Mouse (Mus musculus) neural tube, embryonic 13.5 days (tissue): Measurements from ENCODE around the gene Tekt1. TPM values are rescaled to one million over a fixed set of nuclear protein-coding genes. Genes with fewer than 3 reads are reported as not detected.

ENCODE experiments used
- ATAC-seq: fragments of 200-750 bp; cut with Nextera tagmentation; 2 replicates; pipeline ENCODE4 v1.8.0; 2017; ENCODE audit warnings: low read depth, mild to moderate bottlenecking, moderate TSS enrichment, moderate library complexity
- H3K27ac ChIP-seq: fragments of 300-500 bp; sonication (generic); replicated peaks from 2 replicates; pipeline ENCODE4 v1.5.1; 2015; ENCODE audit warnings: moderate library complexity, mild to moderate bottlenecking, inconsistent platforms
- H3K27me3 ChIP-seq: fragments of 300-500 bp; sonication (generic); 2 replicates; pipeline ENCODE4 v1.6.1; 2015; ENCODE audit warnings: mild to moderate bottlenecking, inconsistent platforms
- H3K36me3 ChIP-seq: fragments of 300-500 bp; sonication (generic); 2 replicates; pipeline ENCODE4 v1.6.1; 2015; ENCODE audit warnings: mild to moderate bottlenecking, inconsistent platforms
- H3K4me1 ChIP-seq: fragments of 300-500 bp; sonication (generic); replicated peaks from 2 replicates; pipeline ENCODE4 v1.6.1; 2015; ENCODE audit warnings: inconsistent platforms
- H3K4me2 ChIP-seq: fragments of 300-500 bp; sonication (generic); 2 replicates; pipeline ENCODE4 v1.6.1; 2015; ENCODE audit warnings: inconsistent platforms, mild to moderate bottlenecking, moderate library complexity
- H3K4me3 ChIP-seq: fragments of 300-500 bp; sonication (generic); 2 replicates; pipeline ENCODE4 v1.5.1; 2015; ENCODE audit warnings: mild to moderate bottlenecking, inconsistent platforms
- H3K9ac ChIP-seq: fragments of 300-500 bp; sonication (generic); 2 replicates; pipeline ENCODE4 v1.6.1; 2015; ENCODE audit warnings: moderate library complexity, mild to moderate bottlenecking, inconsistent platforms
- H3K9me3 ChIP-seq: fragments of 300-500 bp; sonication (generic); 2 replicates; pipeline ENCODE4 v1.6.1; 2016; ENCODE audit warnings: inconsistent platforms
- WGBS: fragments of 180-500 bp; shearing (Covaris S2); methylation state at CpG from one replicate; pipeline ENCODE4 v1.1.7; 2015; 5-methylcytosine and 5-hydroxymethylcytosine counted together
- polyA plus RNA-seq: library from polyadenylated mRNA; unstranded; fragments of >200 nt; fragmentation: Nextera tagmentation; extraction: Ambion mirVana; gene quantifications from 2 replicates; pipeline ENCODE4 v1.2.1, GENCODE M21; 2015

The Tekt1 gene
- polyA plus RNA-seq, 1 experiment from 2014 or later, result 7.0 TPM

DNA sequence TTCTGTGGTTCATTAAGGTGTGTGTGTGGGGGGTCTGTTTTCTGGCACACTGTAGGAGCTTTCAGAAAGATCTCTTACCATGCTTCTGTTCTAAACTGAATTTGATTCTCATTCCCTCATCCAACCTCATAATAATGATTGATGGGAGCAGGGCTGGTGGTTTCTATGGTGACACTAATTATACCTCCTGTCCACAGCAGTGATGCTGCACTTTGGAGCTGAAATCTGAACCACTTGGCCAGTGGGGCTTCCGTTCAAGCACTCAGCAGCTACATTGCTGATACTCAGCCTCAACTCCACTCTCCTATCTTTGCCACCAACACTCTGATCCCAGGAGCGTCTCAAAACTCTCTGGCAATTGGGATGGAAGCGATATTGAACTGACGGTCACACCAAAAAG lies 17.1 kb upstream of the Tekt1 start:
- no peak overlapping the region for H3K4me3 ChIP-seq
- H3K27me3 ChIP-seq, result no peaks in the 10 kb centered on the region
- 76% methylated on average over 4 of the region's 4 CpGs for WGBS
- no peaks in the 10 kb centered on the region for H3K36me3 ChIP-seq
- no peak overlapping the region for H3K27ac ChIP-seq
- ATAC-seq, result no peak
- H3K4me1 ChIP-seq, result peaks cover 4% of the 10 kb centered on the region; the same call in 1 of the 2 replicates
- no peaks in the 10 kb centered on the region for H3K9me3 ChIP-seq
- no peak overlapping the region for H3K9ac ChIP-seq
- H3K4me2 ChIP-seq, result no peak overlapping the region

- Histone ChIP-seq H3K27me3 (no peaks in the 10 kb centered on the region), H3K9me3 (no peaks in the 10 kb centered on the region), H3K4me2 (no peak overlapping the region), H3K27ac (no peak overlapping the region), H3K9ac (no peak overlapping the region), H3K4me3 (no peak overlapping the region), H3K4me1 (peaks cover 4% of the 10 kb centered on the region; the same call in 1 of the 2 replicates), H3K36me3 (no peaks in the 10 kb centered on the region)
- no peak for ATAC-seq
- 79% methylated on average over 7 of the region's 7 CpGs for WGBS
Measured at GRCm38 (mm10) chr11:72378222-72378621, 16.0 kb upstream of the Tekt1 start.

GRCm38 (mm10) chr11:72376562-72376961 lies 14.3 kb upstream of the Tekt1 start:
- 88% methylated on average over 2 of the region's 2 CpGs for WGBS
- Histone ChIP-seq H3K4me1 (peaks cover 4% of the 10 kb centered on the region; the same call in 1 of the 2 replicates), H3K27ac (no peak overlapping the region), H3K9me3 (no peaks in the 10 kb centered on the region), H3K4me2 (no peak overlapping the region), H3K27me3 (no peaks in the 10 kb centered on the region), H3K4me3 (no peak overlapping the region), H3K36me3 (no peaks in the 10 kb centered on the region), H3K9ac (no peak overlapping the region)
- no peak for ATAC-seq

- no peaks in the 10 kb centered on the region for H3K27me3 ChIP-seq
Measured at GRCm38 (mm10) chr11:72369904-72370672, 7.8 kb upstream of the Tekt1 start.

DNA sequence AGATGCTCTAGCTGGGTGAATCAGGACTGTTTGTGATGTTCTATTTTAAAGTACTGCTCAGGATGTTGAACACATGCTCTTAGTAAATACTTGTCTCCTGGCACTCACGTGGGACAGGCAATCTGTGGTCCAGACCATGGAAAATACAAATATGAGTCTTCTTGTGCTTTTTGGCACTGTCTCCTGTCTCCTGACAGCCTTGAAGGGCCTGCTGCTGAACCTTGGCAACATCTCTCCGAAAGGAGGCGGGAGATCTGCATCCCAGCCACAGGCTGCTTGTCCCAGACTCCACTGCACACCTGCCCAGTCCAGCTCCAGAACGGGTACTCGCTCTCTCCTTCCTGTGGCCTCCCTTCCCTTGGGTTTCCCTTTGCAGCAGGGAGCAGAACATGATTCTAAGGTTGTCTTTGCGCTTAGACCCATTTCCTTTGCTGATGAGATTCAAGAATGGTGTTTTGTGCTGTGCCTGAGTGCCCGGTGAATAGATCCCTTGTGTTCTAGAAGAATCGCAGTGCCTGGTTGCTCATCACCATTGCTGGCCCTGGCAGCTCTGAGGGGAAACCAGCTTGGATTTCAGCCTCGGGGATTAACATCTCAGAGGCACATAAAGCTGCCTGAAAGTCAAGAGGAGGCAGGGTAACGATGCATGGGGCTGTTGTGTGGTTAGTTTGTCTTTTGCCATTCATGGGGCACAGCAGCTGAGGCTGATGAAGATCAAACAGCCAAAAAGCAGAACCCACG lies 5.9 kb upstream of the Tekt1 start:
- no peaks in the 10 kb centered on the region for H3K9me3 ChIP-seq
- 64% methylated on average over 11 of the region's 11 CpGs for WGBS
- no peaks in the 10 kb centered on the region for H3K27me3 ChIP-seq
- no peak for ATAC-seq
- no peak overlapping the region for H3K4me2 ChIP-seq
- no peak overlapping the region for H3K9ac ChIP-seq
- no peaks in the 10 kb centered on the region for H3K4me1 ChIP-seq
- no peak overlapping the region for H3K27ac ChIP-seq
- no peaks in the 10 kb centered on the region for H3K36me3 ChIP-seq
- no peak overlapping the region for H3K4me3 ChIP-seq

More at GRCm38 (mm10) chr11:72369904-72370672, 7.8 kb upstream of the Tekt1 start:
- no peaks in the 10 kb centered on the region for H3K9me3 ChIP-seq
- H3K4me2 ChIP-seq, result no peak overlapping the region
- H3K9ac ChIP-seq, result no peak overlapping the region
- WGBS, result 45% methylated on average over 12 of the region's 12 CpGs
- H3K36me3 ChIP-seq, result no peaks in the 10 kb centered on the region
- no peaks in the 10 kb centered on the region for H3K4me1 ChIP-seq
- H3K4me3 ChIP-seq, result no peak overlapping the region
- H3K27ac ChIP-seq, result no peak overlapping the region
- no peak for ATAC-seq

DNA sequence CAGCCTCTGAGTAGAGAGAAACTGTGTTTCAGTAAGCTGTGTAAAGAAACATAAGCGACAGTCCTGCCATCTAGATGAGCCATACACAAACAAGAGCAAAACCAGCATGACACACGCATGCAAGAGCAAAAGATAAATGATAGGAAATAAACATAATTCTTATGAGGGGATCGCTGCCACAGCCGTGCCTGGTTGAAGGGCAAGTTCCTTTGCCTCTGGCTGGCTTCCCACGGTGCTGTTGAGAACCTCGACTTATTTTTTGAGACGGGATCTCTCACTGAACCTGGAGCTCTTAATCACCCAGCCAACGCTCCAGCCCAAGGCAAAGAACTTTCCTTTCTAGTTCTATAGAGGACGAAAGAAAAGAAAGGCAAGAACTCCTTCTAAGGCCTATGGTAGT lies 3.9 kb upstream of the Tekt1 start:
- WGBS, result 81% methylated on average over 9 of the region's 9 CpGs
- Histone ChIP-seq H3K27ac (no peak overlapping the region), H3K4me3 (no peak overlapping the region), H3K36me3 (no peaks in the 10 kb centered on the region), H3K9me3 (no peaks in the 10 kb centered on the region), H3K4me1 (peaks cover 4% of the 10 kb centered on the region; the same call in 1 of the 2 replicates), H3K27me3 (no peaks in the 10 kb centered on the region), H3K9ac (no peak overlapping the region), H3K4me2 (no peak overlapping the region)
- ATAC-seq, result no peak

DNA sequence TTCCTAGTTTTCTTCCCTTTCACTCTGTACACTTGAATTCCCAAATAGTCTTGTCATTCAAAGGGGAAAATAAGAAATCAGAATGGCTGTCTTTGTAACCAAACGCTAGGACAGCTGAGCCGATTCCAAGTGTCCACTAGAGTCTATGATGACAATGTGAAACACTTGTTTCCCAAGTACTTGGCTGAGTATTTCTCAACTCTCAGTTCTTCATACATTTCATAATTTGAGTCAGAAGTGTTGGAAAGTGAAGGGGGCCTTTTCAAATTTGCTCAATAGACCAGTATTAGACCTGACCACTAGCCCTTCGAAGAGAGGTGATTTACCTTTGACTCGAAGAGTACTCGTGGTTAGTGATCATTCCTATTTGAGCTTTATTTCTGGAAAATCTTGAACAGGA lies 2.3 kb upstream of the Tekt1 start:
- no peaks in the 10 kb centered on the region for H3K27me3 ChIP-seq
- no peak for ATAC-seq
- no peak overlapping the region for H3K4me3 ChIP-seq
- H3K27ac ChIP-seq, result no peak overlapping the region
- H3K36me3 ChIP-seq, result no peaks in the 10 kb centered on the region
- no peaks in the 10 kb centered on the region for H3K9me3 ChIP-seq
- 93% methylated on average over 5 of the region's 5 CpGs for WGBS
- peaks cover 7% of the 10 kb centered on the region; the same call in 1 of the 2 replicates for H3K4me1 ChIP-seq
- H3K4me2 ChIP-seq, result no peak overlapping the region
- no peak overlapping the region for H3K9ac ChIP-seq

DNA sequence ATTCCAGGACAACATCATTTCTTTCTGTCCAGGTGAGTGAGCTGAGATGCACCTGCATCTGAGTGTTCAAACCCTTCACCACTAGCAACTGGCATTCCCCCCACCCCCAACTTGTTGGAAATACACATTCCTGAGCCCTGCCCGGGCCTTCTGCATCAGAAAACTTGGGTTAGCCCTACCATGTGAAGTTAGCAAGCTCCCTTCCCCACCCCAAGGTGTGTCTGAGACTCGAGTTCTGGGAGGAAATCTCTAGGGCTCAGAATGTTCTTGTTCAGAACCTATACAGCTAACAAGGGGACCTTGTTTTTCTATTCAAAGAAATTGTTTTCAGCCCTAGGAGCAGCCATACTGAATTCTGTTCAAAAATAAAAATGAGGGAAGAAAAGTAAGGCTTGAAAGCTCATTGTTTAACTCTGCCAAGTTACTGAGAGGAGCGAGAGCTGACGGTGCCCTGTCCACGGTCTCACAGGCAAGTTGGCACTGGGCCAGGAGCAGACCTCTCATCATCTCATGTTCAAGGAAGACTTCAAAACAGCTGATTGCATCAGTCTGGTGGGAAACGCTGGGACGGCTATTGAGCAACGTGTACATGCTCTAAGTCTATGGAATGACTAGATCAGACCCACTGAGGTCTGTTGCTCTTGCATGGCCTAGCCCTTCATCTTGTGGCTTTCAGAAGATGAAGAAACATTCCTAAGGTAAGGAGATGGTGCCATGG lies 1.4 kb upstream of the Tekt1 start:
- ATAC-seq, result no peak
- H3K9ac ChIP-seq, result no peak overlapping the region
- H3K9me3 ChIP-seq, result no peaks in the 10 kb centered on the region
- H3K27ac ChIP-seq, result no peak overlapping the region
- no peak overlapping the region for H3K4me2 ChIP-seq
- no peaks in the 10 kb centered on the region for H3K27me3 ChIP-seq
- no peaks in the 10 kb centered on the region for H3K36me3 ChIP-seq
- no peak overlapping the region for H3K4me3 ChIP-seq
- peaks cover 7% of the 10 kb centered on the region; the same call in 1 of the 2 replicates for H3K4me1 ChIP-seq
- WGBS, result 82% methylated on average over 8 of the region's 8 CpGs

DNA sequence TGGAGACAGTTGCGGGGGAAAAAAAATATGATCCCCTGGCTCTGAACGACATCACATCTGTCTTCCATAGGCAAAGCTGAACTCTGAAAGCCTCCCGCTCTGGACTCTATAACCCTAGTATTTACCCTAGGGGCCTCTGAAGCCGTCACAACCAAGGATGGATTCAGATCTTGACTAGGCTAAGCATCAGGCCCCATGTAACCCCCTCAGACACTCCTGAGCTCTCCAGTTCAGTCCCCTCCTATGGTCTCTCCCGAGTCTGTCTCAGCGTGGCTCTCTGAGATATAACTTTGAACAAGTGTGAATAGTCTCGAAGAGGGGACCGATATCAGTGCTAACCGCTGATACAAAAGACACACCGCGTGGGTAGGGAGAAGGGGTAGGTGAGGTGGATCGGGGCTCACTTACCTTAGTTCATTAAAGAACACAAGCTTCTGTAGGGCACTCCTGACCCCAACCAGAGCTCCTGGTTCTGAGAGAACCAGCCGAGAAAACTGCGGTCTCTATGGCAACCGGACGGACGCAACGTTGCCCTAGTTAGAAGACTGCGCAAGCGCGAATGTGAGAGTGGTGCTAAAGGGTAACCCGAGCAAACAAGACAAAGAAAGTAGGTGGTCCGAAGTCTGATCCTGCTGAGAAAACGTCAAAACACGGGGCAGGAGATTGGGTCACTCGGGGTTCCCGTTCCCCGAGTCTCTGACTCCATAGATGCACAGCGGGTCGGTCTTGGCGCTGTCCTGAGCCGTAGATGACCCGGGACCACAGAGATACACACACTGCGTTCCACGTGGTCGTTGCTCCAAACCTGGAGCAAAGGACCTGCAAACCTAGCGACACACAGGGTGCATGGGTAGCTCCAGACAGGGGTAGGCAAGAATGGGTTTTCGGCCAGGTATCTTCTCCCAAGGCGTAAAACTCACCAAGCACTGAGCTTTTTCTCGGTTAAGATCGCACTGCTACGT lies 576 bp downstream of the Tekt1 start:
- WGBS, result 9% methylated on average over 42 of the region's 42 CpGs
- peak; percentile 94 for ATAC-seq
- H3K27me3 ChIP-seq, result no peaks in the 10 kb centered on the region

GRCm38 (mm10) chr11:72354971-72355728 lies 7.1 kb downstream of the Tekt1 start:
- H3K9ac ChIP-seq, result 0 out of 2 replicates have a peak overlapping the region, but pooled peaks have one; percentile 8
- no peaks in the 10 kb centered on the region for H3K36me3 ChIP-seq
- 26% methylated on average over 20 of the region's 20 CpGs for WGBS
- ATAC-seq, result no peak
- H3K4me1 ChIP-seq, result no peaks in the 10 kb centered on the region
- H3K4me3 ChIP-seq, result no peak overlapping the region
- H3K27me3 ChIP-seq, result no peaks in the 10 kb centered on the region
- H3K27ac ChIP-seq, result no peak overlapping the region
- H3K4me2 ChIP-seq, result peak overlapping the region; percentile 35
- no peaks in the 10 kb centered on the region for H3K9me3 ChIP-seq

More for the DNA sequence above, 576 bp downstream of the Tekt1 start:
- Histone ChIP-seq H3K4me2 (peak overlapping the region; percentile 78), H3K27ac (peak overlapping the region; percentile 70), H3K36me3 (no peaks in the 10 kb centered on the region), H3K4me1 (peaks cover 7% of the 10 kb centered on the region; the same call in 1 of the 2 replicates), H3K9me3 (no peaks in the 10 kb centered on the region), H3K4me3 (peak overlapping the region; percentile 45), H3K9ac (peak overlapping the region; percentile 75)

- H3K9ac ChIP-seq, result no peak overlapping the region
- H3K4me1 ChIP-seq, result no peaks in the 10 kb centered on the region
- H3K27me3 ChIP-seq, result no peaks in the 10 kb centered on the region
- no peaks in the 10 kb centered on the region for H3K36me3 ChIP-seq
- H3K4me2 ChIP-seq, result no peak overlapping the region
- no peaks in the 10 kb centered on the region for H3K9me3 ChIP-seq
- H3K27ac ChIP-seq, result no peak overlapping the region
- no peak overlapping the region for H3K4me3 ChIP-seq
- no peak for ATAC-seq
- WGBS, result 88% methylated on average over 3 of the region's 3 CpGs
Measured at GRCm38 (mm10) chr11:72353186-72353585, 9.1 kb downstream of the Tekt1 start.
